Mouse (Mus musculus) cerebellum, adult 2 months (tissue): ENCODE results near the gene Fhit. TPM values are rescaled to one million over a fixed set of nuclear protein-coding genes. Genes with fewer than 3 reads are reported as not detected.

ENCODE experiments used
- DNase-seq, 2 experiments: peaks; one replicate each; pipeline ENCODE4 v3.0.0; 2021
- H3K27ac ChIP-seq: fragments of 200-500 bp; 2 replicates; pipeline ENCODE4 v1.5.1; 2012; ENCODE audit warnings: low read length, control low read depth, inconsistent platforms; ENCODE audit not compliant: insufficient read depth
- H3K27me3 ChIP-seq: fragments of 200-500 bp; 2 replicates; pipeline ENCODE4 v1.6.1; 2012; ENCODE audit warnings: inconsistent platforms, mild to moderate bottlenecking, low read length, moderate library complexity; ENCODE audit not compliant: control insufficient read depth, insufficient read depth
- H3K4me1 ChIP-seq: fragments of 200-500 bp; 2 replicates; pipeline ENCODE4 v1.6.1; 2011; ENCODE audit warnings: low read length; ENCODE audit not compliant: control insufficient read depth, insufficient read depth
- H3K4me3 ChIP-seq: fragments of 200-500 bp; replicated peaks from 2 replicates; pipeline ENCODE3; 2011; ENCODE audit warnings: mild to moderate bottlenecking, low read depth, low read length, control low read depth; ENCODE audit not compliant: insufficient read depth
- CTCF ChIP-seq: fragments of 200-500 bp; IDR thresholded peaks from 2 replicates; pipeline ENCODE4 v1.5.1; 2011; ENCODE audit warnings: low read depth, mild to moderate bottlenecking, control low read depth, low read length, moderate library complexity, borderline replicate concordance; ENCODE audit not compliant: insufficient read depth
- POLR2A ChIP-seq: fragments of 200-500 bp; IDR thresholded peaks from 2 replicates; pipeline ENCODE4 v1.6.1; 2011; ENCODE audit warnings: low read length, control low read depth, borderline replicate concordance; ENCODE audit not compliant: insufficient read depth
- WGBS: fragments of 180-500 bp; shearing (Covaris S2); methylation state at CpG from one replicate; pipeline ENCODE4 v1.1.7; 2018; 5-methylcytosine and 5-hydroxymethylcytosine counted together
- polyA plus RNA-seq: library from polyadenylated mRNA; depleted of rRNA; stranded (reverse); fragments of >200 nt; gene quantifications from 2 replicates; pipeline ENCODE4 v1.2.3, GENCODE M21; 2012; rRNA removed

Gene Fhit
- polyA plus RNA-seq, 1 experiment: 10.5 TPM

GRCm38 (mm10) chr14:9509678-9510077 lies 1652.2 kb downstream of the Fhit start:
- no peak overlapping the region for H3K4me3 ChIP-seq
- TF ChIP-seq POLR2A (no peak), CTCF (no peak)
- no peak overlapping the region for H3K27ac ChIP-seq
- DNase-seq: no peak
- WGBS: 88% methylated on average over 1 of the region's 1 CpGs
- no peaks in the 10 kb centered on the region for H3K4me1 ChIP-seq
- H3K27me3 ChIP-seq: no peaks in the 10 kb centered on the region

Other genes with a start within 250 kb of the Fhit start
- 0.90 and 1.1 TPM in 2 replicates for gene Gm3839, start 194.7 kb upstream of the Fhit start, polyA plus RNA-seq